Mouse (Mus musculus) spleen, postnatal 14 days (tissue): ENCODE measurements at regions not wholly inside any gene's neighbourhood (a gene's known extent, or its start where the extent isn't known, plus 50 kb on each side); places are given as distances from the start of the nearest gene placed in this dataset.

Experiments
- DNase-seq, 2 experiments: peaks; one replicate each; pipeline ENCODE4 v3.0.0; 2021 to 2022; ENCODE audit warnings: low spot score in 2 of 2

DNA sequence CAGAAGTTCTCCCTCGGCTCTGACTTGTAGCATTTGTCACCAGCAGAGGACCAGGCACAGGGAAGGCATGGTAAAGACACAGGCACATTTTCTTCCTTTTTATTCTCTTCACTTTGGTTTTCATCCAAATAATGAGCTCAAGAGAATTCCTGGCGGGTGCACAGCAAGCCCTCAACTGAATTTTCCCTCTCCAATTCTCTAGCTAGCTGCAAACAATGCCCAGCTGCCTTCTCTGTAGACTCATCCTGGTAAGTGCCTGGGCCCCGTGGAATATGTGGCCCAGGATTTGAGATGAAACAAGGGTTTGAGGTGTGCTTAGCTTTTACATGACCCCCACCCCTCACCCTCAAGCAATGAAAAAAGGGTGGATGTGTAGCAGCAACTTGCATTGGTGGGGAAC lies 90.4 kb downstream of the Otol1 start:
- no peak for DNase-seq

GRCm38 (mm10) chr3:70102091-70102490 lies 94.7 kb downstream of the Otol1 start:
- no peak for DNase-seq

GRCm38 (mm10) chr3:70102593-70103213 lies 95.3 kb downstream of the Otol1 start:
- no peak for DNase-seq

DNA sequence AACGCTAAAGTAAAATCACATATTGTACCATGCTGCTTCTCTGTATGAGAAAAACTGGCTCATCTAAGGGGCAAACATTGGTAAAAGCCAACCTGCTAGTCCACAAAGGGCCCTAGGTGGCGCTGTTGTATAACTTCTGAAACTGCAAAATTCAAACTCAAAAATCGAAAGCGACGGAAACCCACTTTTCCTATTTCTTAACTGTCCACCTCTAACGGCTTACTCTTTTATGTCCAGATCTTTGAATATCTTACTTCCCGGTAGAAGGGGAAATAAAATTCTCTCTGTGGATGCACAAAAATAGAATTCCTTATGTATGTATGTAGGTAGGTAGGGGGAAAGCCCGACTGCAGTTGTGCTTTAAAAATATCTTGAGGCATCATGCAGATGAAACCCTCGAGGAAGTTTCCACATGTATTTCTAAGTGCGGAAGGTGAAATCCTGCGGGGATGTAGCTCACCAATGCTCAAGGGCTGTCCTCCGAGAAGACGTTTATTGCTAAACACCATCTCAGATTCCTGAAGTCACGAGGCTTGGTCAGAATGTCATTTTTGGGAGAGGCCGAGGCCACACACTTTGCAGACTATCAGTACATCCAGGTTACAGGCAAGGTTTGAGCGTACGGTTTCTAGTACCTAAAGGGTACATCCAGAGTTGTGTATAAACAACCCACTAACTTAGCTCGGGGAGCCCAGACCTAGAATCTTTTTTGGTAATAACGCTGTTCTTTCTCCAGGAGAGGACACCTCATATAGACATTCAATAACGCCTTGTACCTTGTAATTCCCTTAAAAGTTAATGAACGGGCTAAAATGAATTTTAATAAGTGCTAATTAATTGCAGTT lies 96.8 kb downstream of the Otol1 start:
- peak in 1 of 2 experiments; percentile 21 for DNase-seq

- DNase-seq: no peak
Observed at GRCm38 (mm10) chr3:70104828-70105399, 97.5 kb downstream of the Otol1 start.

- DNase-seq: no peak
Observed at GRCm38 (mm10) chr3:70105561-70105960, 98.1 kb downstream of the Otol1 start.

DNA sequence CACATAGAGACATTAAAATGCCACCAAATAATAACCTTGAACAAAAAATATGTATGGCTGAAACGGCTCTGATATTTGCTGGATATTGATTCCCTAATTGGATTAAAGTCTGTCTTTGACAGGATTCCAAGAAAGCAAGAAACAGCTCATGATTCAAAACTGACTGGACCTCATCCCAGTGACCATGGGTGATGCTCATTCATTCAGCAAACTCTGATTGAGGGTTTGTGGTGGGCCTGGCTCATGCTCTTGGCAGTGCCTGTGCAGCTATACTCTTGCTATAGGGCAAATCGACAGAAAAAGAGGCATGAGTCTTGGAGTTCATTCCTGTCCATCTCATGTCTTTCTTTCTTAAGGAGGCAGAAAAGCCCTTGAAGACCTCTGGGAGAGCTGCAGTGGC lies 98.7 kb downstream of the Otol1 start:
- no peak for DNase-seq

DNA sequence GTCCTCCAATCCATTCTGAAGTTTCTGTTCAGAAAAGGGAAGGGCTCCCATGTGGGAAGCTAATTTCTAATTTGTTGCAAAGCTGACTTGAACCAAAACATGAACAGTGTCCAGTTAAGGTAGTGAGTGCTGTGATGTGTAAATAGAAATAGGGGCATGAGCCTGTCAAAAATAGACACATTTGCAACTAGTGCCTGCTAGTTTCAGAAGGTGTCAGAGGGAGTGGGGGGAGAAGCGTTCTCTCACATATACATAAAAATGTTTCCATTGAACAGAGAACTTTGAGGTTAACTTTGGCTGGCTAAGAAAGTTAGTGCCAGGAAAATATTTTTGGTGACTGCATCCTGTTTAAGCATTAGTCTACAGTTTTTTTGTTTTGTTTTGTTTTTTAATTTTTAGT lies 118.8 kb downstream of the Otol1 start:
- DNase-seq: no peak

DNA sequence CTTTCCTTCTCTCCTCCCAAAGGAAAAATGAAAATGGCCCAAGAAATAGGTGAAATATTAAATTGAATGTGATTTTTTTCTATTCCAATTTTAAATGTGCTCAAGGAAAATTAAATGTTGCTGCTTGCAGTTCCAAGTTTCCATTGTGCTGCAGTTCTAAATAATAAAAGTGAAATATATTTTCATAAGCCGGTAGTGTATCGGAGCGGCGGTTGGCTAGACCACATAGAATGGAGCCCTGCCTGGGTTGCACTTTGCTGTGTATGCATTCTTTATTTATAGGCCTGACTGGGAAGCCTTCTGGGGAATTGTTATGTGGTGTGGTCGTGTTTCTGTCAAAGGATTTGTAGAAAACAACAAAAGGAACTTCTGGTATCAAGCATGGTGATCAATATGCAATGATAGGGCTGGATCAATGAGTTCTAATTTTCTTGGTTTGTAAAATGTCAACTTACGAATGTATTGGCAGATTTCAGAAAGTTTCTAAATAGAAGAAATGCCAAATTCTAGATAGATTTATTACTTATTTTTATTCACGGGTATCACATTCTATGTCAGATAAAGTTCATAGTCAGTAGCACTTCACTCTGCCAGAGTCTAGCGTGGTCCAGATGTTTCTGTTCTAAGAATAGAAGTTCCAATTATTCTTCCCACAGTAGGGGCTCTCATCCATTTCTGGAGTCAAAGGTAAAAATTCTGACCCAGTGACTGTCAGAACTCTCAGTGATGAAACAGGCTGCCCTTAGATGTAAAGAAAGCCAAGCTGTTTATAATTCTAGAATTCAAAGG lies 123.0 kb downstream of the Otol1 start:
- no peak for DNase-seq

GRCm38 (mm10) chr3:70134963-70135362 lies 127.5 kb downstream of the Otol1 start:
- DNase-seq: no peak

DNA sequence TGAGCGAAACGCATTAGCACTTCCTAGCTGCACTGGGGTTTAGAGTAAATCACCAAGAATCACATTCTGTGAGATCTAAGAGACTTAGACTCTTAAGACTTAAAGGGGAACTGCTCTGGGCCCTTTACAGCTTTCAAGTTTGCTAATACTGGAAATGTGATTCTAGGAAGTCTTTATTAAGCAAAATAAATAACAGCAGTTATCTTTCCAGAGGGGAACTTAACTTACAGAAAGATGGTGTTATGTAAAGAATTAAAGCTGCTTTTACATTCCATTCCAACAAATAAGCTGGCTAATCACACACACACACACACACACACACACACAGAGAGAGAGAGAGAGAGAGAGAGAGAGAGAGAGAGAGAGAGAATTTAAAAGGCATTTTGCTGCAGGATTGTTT lies 131.1 kb downstream of the Otol1 start:
- DNase-seq: no peak

GRCm38 (mm10) chr3:70138926-70139325 lies 131.5 kb downstream of the Otol1 start:
- no peak for DNase-seq

DNA sequence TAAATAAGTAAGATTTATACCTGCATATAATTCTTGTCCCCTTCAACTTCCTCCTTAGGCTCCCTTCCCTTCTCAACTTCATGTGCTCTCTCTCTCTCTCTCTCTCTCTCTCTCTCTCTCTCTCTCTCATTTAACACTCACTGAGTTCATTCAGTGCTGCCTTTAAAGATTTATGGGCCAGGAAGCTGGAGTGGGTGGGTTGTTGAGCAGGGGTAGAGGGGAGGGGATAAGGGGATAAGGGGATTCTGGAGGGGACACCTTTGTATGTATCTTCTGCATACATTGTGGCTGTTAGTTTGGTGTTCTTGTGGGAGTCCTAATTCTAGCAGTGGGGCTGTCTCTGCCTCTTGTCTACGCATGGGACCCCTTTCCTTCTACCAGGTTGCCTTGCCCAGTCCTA lies 138.3 kb downstream of the Otol1 start:
- DNase-seq: no peak

GRCm38 (mm10) chr3:70151156-70151555 lies 143.7 kb downstream of the Otol1 start:
- DNase-seq: no peak

- DNase-seq: no peak
Observed at GRCm38 (mm10) chr3:70160043-70160442, 152.6 kb downstream of the Otol1 start.

GRCm38 (mm10) chr3:70171667-70172066 lies 164.3 kb downstream of the Otol1 start:
- DNase-seq: no peak

GRCm38 (mm10) chr3:70176391-70176790 lies 169.0 kb downstream of the Otol1 start:
- DNase-seq: no peak

GRCm38 (mm10) chr3:70181611-70182010 lies 174.2 kb downstream of the Otol1 start:
- no peak for DNase-seq

GRCm38 (mm10) chr3:70190741-70191140 lies 183.3 kb downstream of the Otol1 start:
- no peak for DNase-seq

DNA sequence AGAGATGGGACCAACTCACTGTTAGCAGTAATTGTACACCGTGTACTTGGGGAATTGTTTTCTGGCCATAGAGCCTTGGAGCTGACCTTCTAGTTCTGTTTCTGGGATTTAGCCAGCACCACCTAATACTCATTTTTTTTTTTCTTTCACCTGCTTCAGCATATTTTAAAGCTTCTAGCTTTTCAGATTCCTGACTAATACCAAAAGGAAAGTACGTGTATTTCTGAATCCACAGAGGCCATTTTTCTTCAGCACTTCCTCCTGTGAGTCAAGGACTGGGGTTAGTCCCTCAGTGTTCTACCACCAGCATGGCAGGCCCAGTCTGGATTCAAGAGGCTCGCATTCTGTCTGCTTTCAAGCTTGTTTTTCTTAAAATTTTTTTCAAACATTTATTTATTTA lies 189.3 kb downstream of the Otol1 start:
- no peak for DNase-seq

- DNase-seq: no peak
Observed at GRCm38 (mm10) chr3:70198890-70199289, 191.5 kb downstream of the Otol1 start.

- DNase-seq: no peak
Observed at GRCm38 (mm10) chr3:70201334-70201943, 194.0 kb downstream of the Otol1 start.
